Mouse (Mus musculus): ENCODE measurements at regions not wholly inside any gene's neighbourhood (a gene's known extent, or its start where the extent isn't known, plus 50 kb on each side); places are given as distances from the start of the nearest gene placed in this dataset.

- DNase-seq (ENCODE audit: low read depth, low spot score) = no peak
Measured at GRCm38 (mm10) chr13:101142104-101142735, 309.0 kb upstream of the Slc30a5 start.

DNA sequence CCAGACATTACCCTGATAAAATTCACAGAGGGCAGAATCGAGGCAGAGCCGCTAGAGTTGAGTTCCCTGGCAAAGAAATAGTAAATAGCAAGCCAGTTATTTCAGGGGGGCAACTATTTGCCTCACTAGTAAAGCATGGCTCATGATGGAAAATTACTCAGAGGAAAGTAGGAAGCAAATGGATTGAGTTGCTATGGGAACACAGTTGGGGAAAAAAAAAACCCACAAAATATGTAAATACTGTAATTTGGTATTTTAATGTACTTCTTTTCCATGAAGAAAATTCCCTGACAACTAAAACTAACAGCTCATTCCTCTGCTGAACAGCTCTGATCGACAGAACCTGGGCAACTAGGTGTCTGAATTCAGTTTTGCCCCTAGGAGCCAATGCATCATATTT lies 296.2 kb upstream of the Slc30a5 start:
- DNase-seq (ENCODE audit: low read depth, low spot score) = no peak

DNA sequence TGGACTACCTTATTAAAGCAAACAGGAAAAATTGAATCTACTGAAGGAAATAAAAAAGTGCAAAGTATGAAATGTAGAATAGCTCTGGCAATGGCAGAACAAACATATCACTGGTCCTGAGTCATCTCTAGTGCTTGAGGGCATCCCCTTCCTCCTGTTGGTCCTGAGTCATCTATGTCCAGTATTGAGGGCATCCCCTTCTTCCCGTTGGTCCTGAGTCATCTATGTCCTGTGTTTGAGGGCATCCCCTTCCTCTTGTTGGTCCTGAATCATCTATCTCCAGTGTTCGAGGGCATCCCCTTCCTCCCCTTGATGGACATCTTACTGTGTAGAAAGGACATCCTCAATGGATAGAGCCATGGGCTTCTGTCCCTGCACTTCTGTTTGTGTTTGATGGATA lies 294.6 kb upstream of the Slc30a5 start:
- DNase-seq (ENCODE audit: low read depth, low spot score) = no peak

GRCm38 (mm10) chr13:101127262-101127661 lies 294.0 kb upstream of the Slc30a5 start:
- no peak for DNase-seq (ENCODE audit: low read depth, low spot score)

GRCm38 (mm10) chr13:101117311-101117710 lies 284.1 kb upstream of the Slc30a5 start:
- DNase-seq (ENCODE audit: low read depth, low spot score) = peak; percentile 27

GRCm38 (mm10) chr13:101115296-101115695 lies 282.1 kb upstream of the Slc30a5 start:
- DNase-seq (ENCODE audit: low read depth, low spot score) = no peak

DNA sequence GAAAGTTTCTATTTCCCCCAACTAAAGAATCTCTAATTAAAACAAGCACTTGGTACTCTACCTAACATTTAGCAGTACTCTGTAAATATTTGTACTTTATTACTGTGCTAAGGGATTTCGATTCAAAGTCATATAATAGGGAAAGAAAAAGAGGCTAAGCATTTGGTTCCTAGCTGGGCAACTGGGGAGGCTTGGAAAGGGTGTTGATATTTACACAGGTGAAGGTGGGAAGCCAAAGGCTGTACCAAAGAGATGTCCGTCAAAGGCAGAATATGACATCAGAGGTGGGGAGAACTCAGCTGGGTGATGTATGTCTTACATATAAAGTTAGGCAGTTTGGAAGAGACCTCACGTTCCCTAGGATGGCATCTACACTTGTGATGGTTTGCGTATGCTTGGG lies 278.9 kb upstream of the Slc30a5 start:
- no peak for DNase-seq (ENCODE audit: low read depth, low spot score)

GRCm38 (mm10) chr13:101111773-101112172 lies 278.5 kb upstream of the Slc30a5 start:
- no peak for DNase-seq (ENCODE audit: low read depth, low spot score)

DNA sequence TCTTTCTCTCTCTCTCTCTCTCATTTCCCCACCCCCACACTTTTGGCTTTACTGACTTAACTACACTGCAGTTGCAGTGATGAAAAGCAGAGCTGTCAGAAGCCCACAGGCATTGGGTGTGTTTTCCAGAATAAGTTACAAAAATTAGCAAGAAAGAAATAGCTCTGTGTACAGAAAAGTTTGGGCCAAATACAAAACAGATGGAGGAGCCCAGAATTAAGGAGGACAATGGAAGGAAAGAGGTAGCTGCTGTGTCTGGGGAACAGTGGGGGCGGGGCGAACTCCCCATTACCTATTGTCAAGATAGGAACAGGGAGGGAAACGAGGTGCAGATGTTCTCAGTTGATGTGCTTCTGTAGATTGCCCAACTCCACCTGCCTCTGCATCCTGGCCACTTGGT lies 267.4 kb upstream of the Slc30a5 start:
- DNase-seq (ENCODE audit: low read depth, low spot score) = no peak

- no peak for DNase-seq (ENCODE audit: low read depth, low spot score)
Measured at GRCm38 (mm10) chr13:101096856-101097255, 263.6 kb upstream of the Slc30a5 start.

DNA sequence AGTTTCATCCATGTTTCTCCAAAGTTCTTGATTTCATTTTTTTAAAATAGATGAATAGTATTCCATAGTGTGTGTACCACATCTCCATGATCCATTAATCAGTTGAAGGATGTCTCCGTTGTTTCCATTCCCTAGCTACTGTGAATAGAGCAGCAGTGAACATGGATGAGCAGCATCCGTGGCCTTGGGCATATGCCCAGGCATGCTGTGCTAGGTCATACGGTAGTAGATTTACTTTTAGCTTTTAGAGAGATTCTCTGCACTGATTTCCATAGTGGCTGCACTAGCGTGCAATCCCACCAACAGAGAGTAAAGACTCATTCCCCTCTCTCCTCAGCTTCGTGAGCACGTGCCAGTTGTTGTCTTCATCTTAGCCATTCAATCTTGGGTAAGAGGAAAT lies 263.0 kb upstream of the Slc30a5 start:
- no peak for DNase-seq (ENCODE audit: low read depth, low spot score)

- no peak for DNase-seq (ENCODE audit: low read depth, low spot score)
Measured at GRCm38 (mm10) chr13:101095057-101095831, 262.0 kb upstream of the Slc30a5 start.

GRCm38 (mm10) chr13:101092743-101093131 lies 259.5 kb upstream of the Slc30a5 start:
- DNase-seq (ENCODE audit: low read depth, low spot score) = no peak

- no peak for DNase-seq (ENCODE audit: low read depth, low spot score)
Measured at GRCm38 (mm10) chr13:101092033-101092742, 259.0 kb upstream of the Slc30a5 start.

DNA sequence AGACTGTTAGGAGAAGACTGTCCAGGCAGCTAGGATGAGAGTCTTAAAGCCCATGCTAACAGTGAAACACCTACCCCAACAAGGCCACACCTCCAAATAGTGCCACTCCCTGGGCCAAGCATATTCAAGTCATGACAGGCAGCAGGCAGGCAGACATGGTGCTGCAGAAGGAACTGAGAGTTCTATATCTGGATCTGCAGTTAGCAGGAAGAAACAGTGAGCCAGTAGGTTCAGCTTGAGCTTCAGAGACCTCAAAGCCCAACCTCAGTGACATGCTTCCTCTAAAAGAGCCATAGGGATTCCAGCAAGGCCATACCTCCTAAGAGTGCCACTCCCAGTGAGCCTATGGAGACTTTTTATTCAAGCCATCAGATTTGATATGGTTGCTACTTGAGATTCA lies 252.0 kb upstream of the Slc30a5 start:
- peak; percentile 30 for DNase-seq (ENCODE audit: low read depth, low spot score)

- no peak for DNase-seq (ENCODE audit: low read depth, low spot score)
Measured at GRCm38 (mm10) chr13:101084193-101084592, 251.0 kb upstream of the Slc30a5 start.

DNA sequence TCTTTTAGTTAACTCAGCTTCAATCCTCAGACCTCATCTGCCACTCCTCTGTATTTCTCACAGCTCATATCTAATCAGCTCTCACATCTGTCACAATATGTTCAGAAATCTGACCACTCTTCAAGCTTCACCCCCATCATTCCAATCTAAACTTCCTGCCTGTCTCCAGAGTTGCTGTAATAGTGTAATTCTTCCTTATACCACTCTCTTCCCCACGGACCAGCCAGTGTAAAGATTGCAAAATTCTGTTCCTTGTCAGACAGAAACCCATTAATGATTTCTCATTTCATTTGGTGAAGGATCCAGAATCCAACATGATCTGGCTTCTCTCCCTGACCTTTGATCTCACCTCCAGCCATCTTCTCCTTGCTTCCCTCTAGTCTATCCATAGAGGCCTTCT lies 250.2 kb upstream of the Slc30a5 start:
- no peak for DNase-seq (ENCODE audit: low read depth, low spot score)

- DNase-seq (ENCODE audit: low read depth, low spot score) = no peak
Measured at GRCm38 (mm10) chr13:101068489-101068888, 235.3 kb upstream of the Slc30a5 start.

DNA sequence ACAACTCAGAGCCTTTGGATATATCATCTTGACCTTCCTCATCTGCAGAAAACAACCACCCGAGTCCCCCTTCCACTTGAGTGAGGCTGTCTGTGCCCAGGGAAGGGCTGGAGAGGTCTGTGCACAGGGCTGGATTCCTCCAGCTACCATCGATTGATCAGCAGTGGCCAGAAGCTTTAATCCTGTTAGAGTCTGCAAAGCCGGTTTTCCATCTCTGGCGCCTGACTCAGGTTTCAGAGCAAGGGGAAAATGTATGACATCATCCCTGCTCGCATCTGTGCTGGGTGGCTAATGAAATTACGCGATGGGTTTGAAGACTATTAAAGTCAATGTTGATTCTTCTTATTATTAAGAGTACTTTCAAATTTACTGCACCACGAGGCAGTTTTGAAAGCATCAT lies 229.4 kb upstream of the Slc30a5 start:
- DNase-seq (ENCODE audit: low read depth, low spot score) = no peak

DNA sequence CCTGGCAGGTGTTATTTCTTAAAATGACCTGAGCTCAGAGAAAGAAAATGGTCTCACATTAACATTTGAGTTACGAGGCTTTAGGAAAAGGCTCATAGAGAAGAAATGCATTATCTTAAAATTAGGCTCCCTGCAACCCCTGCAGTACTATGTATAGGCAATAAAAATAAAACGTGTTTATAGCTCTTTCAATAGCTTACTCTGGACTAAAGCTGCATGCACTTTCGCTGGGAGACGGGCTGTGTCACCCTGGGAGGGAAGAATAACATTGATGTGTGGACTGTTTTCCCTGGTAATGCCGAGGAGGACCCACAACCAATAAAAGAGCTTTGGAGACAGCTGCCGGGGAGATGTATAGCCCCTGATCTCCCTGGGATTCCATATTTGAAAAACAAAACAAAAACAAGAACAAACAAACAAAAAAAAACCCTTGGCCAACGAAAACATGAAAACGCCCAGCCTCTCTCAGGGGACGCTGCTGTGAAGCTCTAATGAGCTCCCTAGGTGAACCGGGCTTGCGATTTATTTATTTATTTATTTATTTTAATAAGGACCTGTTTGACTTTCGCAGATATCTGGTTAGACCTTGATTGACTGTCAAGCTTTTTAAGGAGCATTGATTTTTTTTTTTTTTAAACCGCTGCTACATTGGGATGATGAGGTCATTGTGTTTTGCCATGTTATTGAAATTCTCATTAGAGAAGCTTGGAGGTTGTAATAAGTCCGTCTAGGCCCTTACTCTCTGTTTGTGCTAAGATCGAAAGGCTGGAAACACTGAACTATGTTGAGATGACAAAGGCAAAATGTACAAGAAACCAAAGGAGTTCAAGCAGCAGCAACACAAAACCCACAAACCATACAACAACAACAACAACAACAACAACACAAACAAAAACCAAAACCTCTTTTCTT lies 228.3 kb upstream of the Slc30a5 start:
- no peak for DNase-seq (ENCODE audit: low read depth, low spot score)

DNA sequence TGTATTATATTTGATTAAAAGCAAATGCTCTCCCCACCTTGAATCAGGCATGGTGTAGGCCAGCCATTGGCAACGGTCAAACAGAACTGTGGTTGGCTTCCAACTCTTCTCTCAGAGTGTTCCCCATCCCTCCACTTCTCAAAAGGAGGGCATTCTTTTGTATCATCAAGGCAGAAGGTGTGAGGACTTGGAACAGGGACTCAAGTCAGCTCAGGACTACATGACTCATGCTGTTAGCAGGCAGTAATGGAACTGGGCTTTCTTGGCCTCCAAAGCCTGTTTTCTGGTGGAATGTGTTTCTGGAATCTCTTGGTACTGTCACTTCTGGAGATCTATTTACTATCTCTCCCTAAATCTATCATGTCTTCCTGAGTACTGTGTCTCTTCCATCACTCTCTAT lies 216.3 kb upstream of the Slc30a5 start:
- DNase-seq (ENCODE audit: low read depth, low spot score) = no peak

DNA sequence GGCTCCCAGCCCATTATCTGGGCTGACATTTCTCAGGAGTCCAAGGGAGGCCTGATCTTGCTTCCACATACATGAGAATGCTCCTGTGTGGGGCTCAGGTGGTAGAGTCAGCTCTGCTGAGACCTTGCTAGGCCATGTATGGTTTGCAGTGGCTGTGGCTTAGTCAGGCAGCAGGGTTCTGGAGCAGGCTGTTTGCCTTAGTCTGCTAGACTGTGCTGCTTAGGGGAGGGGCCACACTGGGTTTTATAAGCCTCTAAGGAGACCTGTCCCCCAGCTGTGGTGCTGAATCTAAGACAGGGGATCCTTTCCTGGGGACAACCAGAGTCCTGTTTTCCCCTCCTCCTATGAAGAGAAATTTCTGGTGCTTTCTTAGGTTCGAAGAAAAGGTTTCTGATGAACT lies 199.4 kb upstream of the Slc30a5 start:
- DNase-seq (ENCODE audit: low read depth, low spot score) = no peak
